In genomic region chr3:31100802-31101201, GRCm38 (mm10) we compare ENCODE assay signal across 15 mouse cellular contexts. TPM values are rescaled to one million over a fixed set of nuclear protein-coding genes. Genes with fewer than 3 reads are reported as not detected.
"Had no signal": no experiment of that assay in that cellular context is flagged by ENCODE, and none has a peak within 500 bp of the region (broad histone marks: within the 10 kb centered on the region; RNA-seq: fewer than 3 reads in every experiment).

No protein-coding gene starts in this region.

- H3K9me3 ChIP-seq: liver, embryonic 13.5 days; lung, embryonic 15.5 days had no signal

- H3K9ac ChIP-seq: liver, embryonic 13.5 days; liver, postnatal 0 days; lung, embryonic 15.5 days had no signal

- DNase-seq: kidney, adult 11 months; kidney, adult 9 months; kidney, postnatal 14 days; liver; liver, embryonic 13.5 days; liver, postnatal 0 days; lung, postnatal 36 days; midbrain, embryonic 14.5 days; right cerebral cortex, adult 18-20 months; right cerebral cortex, postnatal 25 days; thymus, postnatal 14 days had no signal

- ATAC-seq: liver, postnatal 0 days had no signal

- H3K27me3 ChIP-seq: liver, embryonic 13.5 days; lung, embryonic 15.5 days had no signal

- H3K4me3 ChIP-seq: left cerebral cortex, adult 2 months; liver, embryonic 13.5 days; lung, embryonic 15.5 days had no signal

- H3K36me3 ChIP-seq: liver, embryonic 13.5 days; lung, embryonic 15.5 days had no signal

- H3K27ac ChIP-seq: left cerebral cortex, adult 2 months; liver, embryonic 13.5 days; lung, embryonic 15.5 days had no signal

- H3K4me2 ChIP-seq: liver, embryonic 13.5 days had no signal

RNA-seq across cellular contexts. Expression of gene Cldn11, which starts 48.9 kb away (rescaled TPM):
- total RNA-seq: megakaryocyte progenitor cell, adult 5-6 weeks; monocyte, adult 5-6 weeks had no signal
